Mouse (Mus musculus) ES-Bruce4 (cell line): ENCODE measurements around the gene Ccdc33.

Experiments used
- CTCF ChIP-seq: IDR thresholded peaks from one replicate; pipeline ENCODE4 v1.8.1; 2011; ENCODE audit warnings: low read depth, low read length
- EP300 ChIP-seq: IDR thresholded peaks from 2 replicates; pipeline ENCODE4 v1.6.1; 2011; ENCODE audit warnings: low read depth, low read length; ENCODE audit not compliant: insufficient read depth
- POLR2A ChIP-seq: IDR thresholded peaks from one replicate; pipeline ENCODE4 v1.8.1; 2011; ENCODE audit warnings: low read length; ENCODE audit not compliant: insufficient read depth

- no peak for TF ChIP-seq POLR2A
- TF ChIP-seq CTCF: no peak
- no peak for TF ChIP-seq EP300
These were observed 121.1 kb downstream of the Ccdc33 start for GRCm38 (mm10) chr9:57997511-57998031.
